Mouse (Mus musculus): Measurements from ENCODE around the gene Pou3f3. TPM values are rescaled to one million over a fixed set of nuclear protein-coding genes. Genes with fewer than 3 reads are reported as not detected.

Gene Pou3f3
- polyA plus RNA-seq, 1 experiment: not detected

- H3K27me3 ChIP-seq (ENCODE audit: control insufficient read depth, insufficient read depth, insufficient read length): peaks cover 28% of the 10 kb centered on the region
- H3K36me3 ChIP-seq (ENCODE audit: control insufficient read depth, insufficient read depth): no peaks in the 10 kb centered on the region
- no peak overlapping the region for H3K4me3 ChIP-seq
- TF ChIP-seq SRF (IDR thresholded peaks at IDR 0.05; ENCODE audit: control insufficient read depth, insufficient read length, low read depth) (no peak), TCF3 (IDR thresholded peaks at IDR 0.05; ENCODE audit: insufficient read length, low read depth) (no peak), POLR2A (IDR thresholded peaks at IDR 0.05; ENCODE audit: insufficient read length, low read depth) (no peak), REST (IDR thresholded peaks at IDR 0.05; ENCODE audit: insufficient read depth, insufficient read length) (no peak), POLR2AphosphoS2 (IDR thresholded peaks at IDR 0.05; ENCODE audit: insufficient read length, low read depth) (no peak), TCF12 (IDR thresholded peaks at IDR 0.05; ENCODE audit: insufficient read depth, poor library complexity, severe bottlenecking) (no peak), MYOG (IDR thresholded peaks at IDR 0.05; ENCODE audit: control insufficient read depth in 1 of 3, insufficient read depth in 1 of 3, insufficient read length in 2 of 3, low read depth in 2 of 3) (no peak), MYOD1 (IDR thresholded peaks at IDR 0.05; ENCODE audit: control insufficient read depth in 1 of 3, insufficient read length in 2 of 3, low read depth in 2 of 3) (no peak), E2F4 (IDR thresholded peaks at IDR 0.05; ENCODE audit: insufficient read depth) (no peak), MAX (IDR thresholded peaks at IDR 0.05; ENCODE audit: low read depth) (no peak), CEBPB (IDR thresholded peaks at IDR 0.05; ENCODE audit: insufficient read depth, poor library complexity, severe bottlenecking) (no peak), USF1 (IDR thresholded peaks at IDR 0.05; ENCODE audit: low read depth) (no peak)
- no peaks in the 10 kb centered on the region for H3K79me2 ChIP-seq (ENCODE audit: control insufficient read depth, insufficient read depth)
- H3ac ChIP-seq (ENCODE audit: control insufficient read depth, insufficient read length): no peak overlapping the region
- H3K4me2 ChIP-seq (ENCODE audit: low read depth): no peak overlapping the region
Observed at GRCm38 (mm10) chr1:42681762-42682161, 13.8 kb upstream of the Pou3f3 start.

GRCm38 (mm10) chr1:42683861-42684260 is 11.7 kb upstream of the Pou3f3 start:
- peaks cover 28% of the 10 kb centered on the region for H3K27me3 ChIP-seq (ENCODE audit: control insufficient read depth, insufficient read depth, insufficient read length)
- H3K36me3 ChIP-seq (ENCODE audit: control insufficient read depth, insufficient read depth): no peaks in the 10 kb centered on the region
- H3K4me3 ChIP-seq: no peak overlapping the region
- H3K4me2 ChIP-seq (ENCODE audit: low read depth): no peak overlapping the region
- no peaks in the 10 kb centered on the region for H3K79me2 ChIP-seq (ENCODE audit: control insufficient read depth, insufficient read depth)
- no peak overlapping the region for H3ac ChIP-seq (ENCODE audit: control insufficient read depth, insufficient read length)
- TF ChIP-seq E2F4 (IDR thresholded peaks at IDR 0.05; ENCODE audit: insufficient read depth) (no peak), TCF3 (IDR thresholded peaks at IDR 0.05; ENCODE audit: insufficient read length, low read depth) (no peak)

GRCm38 (mm10) chr1:42684345-42684744 is 11.2 kb upstream of the Pou3f3 start:
- Histone ChIP-seq H3K27me3 (ENCODE audit: control insufficient read depth, insufficient read depth, insufficient read length) (peaks cover 28% of the 10 kb centered on the region), H3K4me2 (ENCODE audit: low read depth) (no peak overlapping the region), H3K36me3 (ENCODE audit: control insufficient read depth, insufficient read depth) (no peaks in the 10 kb centered on the region), H3ac (ENCODE audit: control insufficient read depth, insufficient read length) (no peak overlapping the region), H3K4me3 (no peak overlapping the region), H3K79me2 (ENCODE audit: control insufficient read depth, insufficient read depth) (no peaks in the 10 kb centered on the region)
- TF ChIP-seq MYOG (IDR thresholded peaks at IDR 0.05; ENCODE audit: control insufficient read depth in 1 of 3, insufficient read depth in 1 of 3, insufficient read length in 2 of 3, low read depth in 2 of 3) (no peak), SRF (IDR thresholded peaks at IDR 0.05; ENCODE audit: control insufficient read depth, insufficient read length, low read depth) (no peak)

GRCm38 (mm10) chr1:42684783-42685182 is 10.8 kb upstream of the Pou3f3 start:
- no peak overlapping the region for H3K4me3 ChIP-seq
- no peaks in the 10 kb centered on the region for H3K36me3 ChIP-seq (ENCODE audit: control insufficient read depth, insufficient read depth)
- no peak overlapping the region for H3K4me2 ChIP-seq (ENCODE audit: low read depth)
- TF ChIP-seq MAX (IDR thresholded peaks at IDR 0.05; ENCODE audit: low read depth): no peak
- TF ChIP-seq SRF (IDR thresholded peaks at IDR 0.05; ENCODE audit: control insufficient read depth, insufficient read length, low read depth): no peak
- no peak for TF ChIP-seq TCF12 (IDR thresholded peaks at IDR 0.05; ENCODE audit: insufficient read depth, poor library complexity, severe bottlenecking)
- TF ChIP-seq REST (IDR thresholded peaks at IDR 0.05; ENCODE audit: insufficient read depth, insufficient read length): no peak
- no peak for TF ChIP-seq POLR2AphosphoS2 (IDR thresholded peaks at IDR 0.05; ENCODE audit: insufficient read length, low read depth)
- no peak for TF ChIP-seq CEBPB (IDR thresholded peaks at IDR 0.05; ENCODE audit: insufficient read depth, poor library complexity, severe bottlenecking)
- TF ChIP-seq TCF3 (IDR thresholded peaks at IDR 0.05; ENCODE audit: insufficient read length, low read depth): no peak
- no peak for TF ChIP-seq USF1 (IDR thresholded peaks at IDR 0.05; ENCODE audit: low read depth)
- TF ChIP-seq E2F4 (IDR thresholded peaks at IDR 0.05; ENCODE audit: insufficient read depth): no peak
- no peak for TF ChIP-seq MYOD1 (IDR thresholded peaks at IDR 0.05; ENCODE audit: control insufficient read depth in 1 of 3, insufficient read length in 2 of 3, low read depth in 2 of 3)
- TF ChIP-seq POLR2A (IDR thresholded peaks at IDR 0.05; ENCODE audit: insufficient read length, low read depth): no peak
- no peak for TF ChIP-seq MYOG (IDR thresholded peaks at IDR 0.05; ENCODE audit: control insufficient read depth in 1 of 3, insufficient read depth in 1 of 3, insufficient read length in 2 of 3, low read depth in 2 of 3)
- H3ac ChIP-seq (ENCODE audit: control insufficient read depth, insufficient read length): no peak overlapping the region
- H3K27me3 ChIP-seq (ENCODE audit: control insufficient read depth, insufficient read depth, insufficient read length): peaks cover 27% of the 10 kb centered on the region
- H3K79me2 ChIP-seq (ENCODE audit: control insufficient read depth, insufficient read depth): no peaks in the 10 kb centered on the region

GRCm38 (mm10) chr1:42685321-42685960 is 10.1 kb upstream of the Pou3f3 start:
- H3K27me3 ChIP-seq (ENCODE audit: control insufficient read depth, insufficient read depth, insufficient read length): peaks cover 23% of the 10 kb centered on the region
- no peak overlapping the region for H3ac ChIP-seq (ENCODE audit: control insufficient read depth, insufficient read length)
- H3K36me3 ChIP-seq (ENCODE audit: control insufficient read depth, insufficient read depth): no peaks in the 10 kb centered on the region
- H3K79me2 ChIP-seq (ENCODE audit: control insufficient read depth, insufficient read depth): no peaks in the 10 kb centered on the region
- H3K4me3 ChIP-seq: no peak overlapping the region
- no peak for TF ChIP-seq USF1 (IDR thresholded peaks at IDR 0.05; ENCODE audit: low read depth)
- no peak for TF ChIP-seq MYOD1 (IDR thresholded peaks at IDR 0.05; ENCODE audit: control insufficient read depth in 1 of 3, insufficient read length in 2 of 3, low read depth in 2 of 3)
- TF ChIP-seq MYOG (IDR thresholded peaks at IDR 0.05; ENCODE audit: control insufficient read depth in 1 of 3, insufficient read depth in 1 of 3, insufficient read length in 2 of 3, low read depth in 2 of 3): no peak
- no peak for TF ChIP-seq POLR2A (IDR thresholded peaks at IDR 0.05; ENCODE audit: insufficient read length, low read depth)
- TF ChIP-seq MAX (IDR thresholded peaks at IDR 0.05; ENCODE audit: low read depth): no peak
- no peak for TF ChIP-seq POLR2AphosphoS2 (IDR thresholded peaks at IDR 0.05; ENCODE audit: insufficient read length, low read depth)
- TF ChIP-seq SRF (IDR thresholded peaks at IDR 0.05; ENCODE audit: control insufficient read depth, insufficient read length, low read depth): no peak
- no peak for TF ChIP-seq CEBPB (IDR thresholded peaks at IDR 0.05; ENCODE audit: insufficient read depth, poor library complexity, severe bottlenecking)
- TF ChIP-seq TCF12 (IDR thresholded peaks at IDR 0.05; ENCODE audit: insufficient read depth, poor library complexity, severe bottlenecking): no peak
- no peak for TF ChIP-seq E2F4 (IDR thresholded peaks at IDR 0.05; ENCODE audit: insufficient read depth)
- no peak for TF ChIP-seq TCF3 (IDR thresholded peaks at IDR 0.05; ENCODE audit: insufficient read length, low read depth)
- no peak for TF ChIP-seq REST (IDR thresholded peaks at IDR 0.05; ENCODE audit: insufficient read depth, insufficient read length)
- no peak overlapping the region for H3K4me2 ChIP-seq (ENCODE audit: low read depth)
